Mouse (Mus musculus) right cerebral cortex, adult 2 months (tissue): ENCODE measurements at regions not wholly inside any gene's neighbourhood (a gene's known extent, or its start where the extent isn't known, plus 50 kb on each side); places are given as distances from the start of the nearest gene placed in this dataset.
"Not testable (repeated sequence)": the region's sequence is repeated elsewhere in the genome, so short reads cannot be mapped to it uniquely, and the experiment has no call there.

Experiments
- DNase-seq, 2 experiments: peaks; one replicate each; pipeline ENCODE4 v3.0.0; 2021 to 2022; ENCODE audit warnings: low spot score in 2 of 2

DNA sequence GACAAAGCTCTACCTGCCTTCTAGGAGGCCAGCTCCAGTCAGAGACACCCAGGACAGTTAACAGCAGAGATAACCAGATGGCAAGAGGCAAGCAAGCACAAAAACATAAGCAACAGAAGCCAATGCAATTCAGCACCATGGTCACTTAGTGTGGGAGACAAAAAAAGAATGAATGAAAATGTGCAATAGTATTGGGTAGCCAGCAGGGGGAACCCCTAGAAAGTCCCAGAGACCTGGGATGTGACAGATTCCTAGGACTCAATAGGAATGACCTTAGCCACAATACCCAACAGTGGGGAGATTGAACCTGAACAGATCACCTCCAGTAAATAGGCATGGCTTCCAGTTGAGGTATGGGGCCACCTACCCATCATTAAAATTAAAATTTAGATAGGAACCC, 409.0 kb upstream of the St6gal2 start:
- DNase-seq, result no peak

DNA sequence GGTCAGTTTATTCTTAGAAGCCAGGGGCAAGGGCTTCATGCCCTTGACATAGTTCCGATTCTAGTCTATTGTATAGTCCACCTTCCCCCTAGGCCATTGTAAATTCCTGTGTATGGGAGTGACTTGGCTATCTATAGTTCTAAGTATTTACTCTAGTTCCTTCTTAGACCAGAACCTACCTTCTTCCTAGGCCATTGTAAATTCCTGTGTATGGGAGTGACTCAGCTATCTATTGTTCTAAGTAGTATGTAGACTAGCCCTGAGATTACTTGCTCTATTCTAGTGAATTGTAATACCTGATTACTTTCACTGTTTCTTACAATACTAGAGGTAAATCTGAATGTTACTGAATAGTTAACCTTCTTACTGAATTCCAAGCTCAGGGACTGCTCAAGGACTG, 405.0 kb upstream of the St6gal2 start:
- DNase-seq, result not testable (repeated sequence)

DNA sequence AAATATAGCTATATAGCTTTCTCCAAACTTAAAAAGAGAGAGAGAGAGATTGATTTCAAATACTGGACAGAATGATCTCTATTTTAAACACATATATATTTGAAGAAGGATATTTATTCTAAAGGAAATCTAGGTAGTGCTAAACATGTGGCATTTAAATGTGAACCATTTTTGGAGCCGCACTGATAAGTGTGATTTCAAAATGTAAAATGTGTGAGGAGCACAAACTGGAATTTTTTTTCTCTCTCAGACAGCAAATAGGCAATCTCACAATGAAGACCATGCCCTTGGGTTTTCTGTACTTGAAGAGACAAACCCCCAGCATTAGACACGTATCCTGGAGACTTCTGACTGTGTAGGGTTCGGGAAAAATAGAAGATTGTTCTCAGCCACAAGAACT, 376.8 kb upstream of the St6gal2 start:
- DNase-seq, result no peak

DNA sequence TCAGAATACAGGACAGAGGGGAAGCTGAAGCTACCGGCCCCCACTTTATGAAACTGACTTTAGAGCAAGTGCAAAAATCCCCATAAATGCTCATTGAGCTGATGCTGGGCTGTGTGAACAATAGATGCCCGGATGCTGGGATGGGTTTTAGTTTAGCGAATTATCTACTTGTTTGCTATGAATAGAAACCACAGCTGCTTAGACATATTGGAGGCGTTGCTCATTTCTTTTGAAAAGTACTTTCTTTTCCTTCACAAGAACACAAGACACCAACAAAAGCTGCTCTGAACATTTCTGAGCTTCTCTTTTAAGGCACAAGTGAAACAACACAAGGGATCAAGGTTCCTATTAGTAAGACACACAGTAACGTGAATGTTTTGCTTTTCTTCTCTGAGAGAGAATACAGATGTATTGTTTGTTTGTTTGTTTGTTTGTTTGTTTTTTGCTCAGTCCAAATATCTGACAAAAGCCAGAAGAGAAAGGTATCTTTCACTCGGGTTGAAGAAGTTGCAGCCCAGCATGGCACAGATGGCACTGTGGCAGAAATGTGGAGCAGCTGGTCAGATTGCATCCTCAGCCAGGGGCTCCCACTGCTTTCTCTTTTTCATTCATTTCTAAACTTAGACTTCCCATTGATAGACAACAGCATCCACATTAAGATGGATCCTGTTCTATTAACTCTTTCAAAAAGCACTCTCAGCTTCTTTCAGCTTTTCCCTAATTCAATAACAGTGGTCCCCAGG, 361.7 kb upstream of the St6gal2 start:
- DNase-seq, result peak; percentile 24 to 46

DNA sequence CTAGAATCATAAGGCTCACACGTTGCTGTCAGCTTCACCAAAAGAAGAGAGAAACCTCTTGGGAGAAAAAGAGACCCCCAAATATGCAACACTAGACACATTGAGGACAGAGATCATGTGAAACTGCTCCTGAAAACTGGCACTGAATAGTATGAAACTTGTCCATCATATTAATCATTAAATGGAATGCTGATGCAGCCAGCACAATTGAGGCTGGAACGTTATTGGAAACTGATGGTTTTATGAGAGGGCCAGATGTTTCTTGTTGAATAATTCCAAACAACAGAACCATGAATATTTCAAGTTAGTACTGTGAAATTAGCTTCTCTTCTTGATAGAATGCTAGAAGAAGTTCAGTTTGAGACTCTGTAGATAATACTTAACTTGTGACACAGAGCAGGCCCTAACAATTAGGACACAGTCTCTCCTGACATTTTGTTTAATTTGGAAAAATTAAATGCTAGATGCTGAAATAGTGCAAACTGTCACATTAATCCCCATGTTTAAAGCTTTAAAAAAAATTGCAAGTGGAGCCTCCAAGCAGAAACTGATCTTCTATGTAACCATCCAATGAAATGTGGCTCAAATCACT, 354.4 kb upstream of the St6gal2 start:
- no peak for DNase-seq

DNA sequence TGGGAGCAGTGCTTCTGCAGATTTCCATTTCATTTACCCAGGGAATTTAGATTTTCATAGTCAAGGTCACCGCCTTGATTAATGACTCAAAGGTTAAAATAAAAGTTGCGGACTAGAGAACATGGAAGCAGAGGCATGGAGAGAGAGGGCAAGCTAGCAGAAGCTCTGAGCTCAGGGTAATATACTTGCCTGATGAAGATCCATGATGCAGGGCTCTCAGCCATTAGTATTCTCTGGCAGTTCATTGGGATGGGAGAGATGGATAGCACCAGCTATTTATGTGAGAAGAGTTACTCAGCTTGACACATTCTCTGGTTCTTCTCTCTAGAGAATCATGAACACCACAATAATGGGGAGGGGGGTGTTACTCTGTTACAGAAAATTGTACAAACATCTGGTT, 341.7 kb upstream of the St6gal2 start:
- DNase-seq, result no peak

DNA sequence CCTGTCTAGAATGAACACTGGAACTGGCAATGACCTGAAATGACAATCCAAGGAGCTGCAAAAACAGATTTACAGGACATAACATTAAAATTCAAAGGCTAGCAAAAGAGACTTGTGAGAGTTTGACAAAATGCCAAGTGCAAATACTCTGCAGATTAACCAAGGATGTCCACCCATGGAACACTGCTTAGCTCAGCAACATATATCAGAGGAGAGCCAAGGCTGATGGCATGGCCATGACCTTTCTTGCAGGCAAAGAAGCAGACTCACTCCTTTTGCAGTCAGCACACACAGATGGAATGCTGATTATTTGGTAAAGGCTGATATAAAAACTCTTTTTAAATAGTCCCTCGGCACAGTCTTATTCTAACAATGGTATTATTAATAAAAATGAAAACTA, 320.3 kb upstream of the St6gal2 start:
- DNase-seq, result peak in 1 of 2 experiments; percentile 4

DNA sequence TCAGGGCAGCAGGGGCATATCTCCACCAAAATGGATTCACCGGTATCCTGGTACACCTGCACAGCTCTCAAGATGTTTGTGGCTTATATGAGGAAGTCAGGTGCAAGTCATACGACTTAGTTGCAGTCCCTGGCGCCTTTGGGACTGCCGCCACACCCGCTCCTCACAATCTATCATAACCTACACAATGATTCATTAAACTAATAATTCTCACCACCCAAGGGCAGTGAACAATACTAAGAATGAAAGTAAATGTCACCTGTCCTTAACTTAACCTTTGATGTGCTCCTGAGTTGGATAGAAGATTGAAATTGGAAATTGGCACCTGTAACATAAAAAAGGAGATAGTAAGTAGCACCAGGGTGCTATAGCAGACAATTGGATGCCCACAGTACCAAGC, 315.1 kb upstream of the St6gal2 start:
- not testable (repeated sequence) for DNase-seq
